Mouse (Mus musculus): Measurements from ENCODE around the gene Notch1. TPM values are rescaled to one million over a fixed set of nuclear protein-coding genes. Genes with fewer than 3 reads are reported as not detected.

Notch1 gene
- polyA plus RNA-seq, 1 experiment = 4.5 TPM

- no peaks in the 10 kb centered on the region for H3K27me3 ChIP-seq (ENCODE audit: control insufficient read depth, insufficient read depth, insufficient read length)
- peaks cover 4% of the 10 kb centered on the region for H3K79me3 ChIP-seq (ENCODE audit: low read depth)
- no peaks in the 10 kb centered on the region for H3K36me3 ChIP-seq (ENCODE audit: control insufficient read depth, insufficient read depth)
- H3ac ChIP-seq (ENCODE audit: control insufficient read depth, insufficient read length, low read depth) = no peak overlapping the region
- TF ChIP-seq MAX (IDR thresholded peaks at IDR 0.05) = no peak
- TF ChIP-seq MYOG (IDR thresholded peaks at IDR 0.05; ENCODE audit: control insufficient read depth, extremely low read depth, insufficient read length) = no peak
- TF ChIP-seq FOSL1 (IDR thresholded peaks at IDR 0.05; ENCODE audit: insufficient read depth, low read length, poor library complexity, severe bottlenecking) = no peak
- no peak for TF ChIP-seq USF1 (IDR thresholded peaks at IDR 0.05; ENCODE audit: low read depth)
- TF ChIP-seq MYOD1 (IDR thresholded peaks at IDR 0.05; ENCODE audit: control insufficient read depth, insufficient read length, low read depth) = no peak
- TF ChIP-seq CEBPB (IDR thresholded peaks at IDR 0.05; ENCODE audit: low read depth) = no peak
- TF ChIP-seq CTCF (IDR thresholded peaks at IDR 0.05; ENCODE audit: control insufficient read depth, insufficient read depth, insufficient read length) = no peak
- peaks cover 37% of the 10 kb centered on the region for H3K79me2 ChIP-seq (ENCODE audit: control insufficient read depth, insufficient read depth)
- no peak overlapping the region for H3K4me3 ChIP-seq (ENCODE audit: insufficient read depth, poor library complexity, severe bottlenecking)
These were observed 22.1 kb downstream of the Notch1 start for GRCm38 (mm10) chr2:26494396-26494795.

- Histone ChIP-seq H3K79me3 (ENCODE audit: low read depth) (peaks cover 2% of the 10 kb centered on the region), H3K27me3 (ENCODE audit: control insufficient read depth, insufficient read depth, insufficient read length) (no peaks in the 10 kb centered on the region), H3K36me3 (ENCODE audit: control insufficient read depth, insufficient read depth) (no peaks in the 10 kb centered on the region), H3K4me3 (ENCODE audit: insufficient read depth, poor library complexity, severe bottlenecking) (no peak overlapping the region), H3ac (ENCODE audit: control insufficient read depth, insufficient read length, low read depth) (no peak overlapping the region), H3K79me2 (ENCODE audit: control insufficient read depth, insufficient read depth) (peaks cover 37% of the 10 kb centered on the region)
- TF ChIP-seq MYOG (IDR thresholded peaks at IDR 0.05; ENCODE audit: control insufficient read depth, extremely low read depth, insufficient read length) = no peak
- no peak for TF ChIP-seq CEBPB (IDR thresholded peaks at IDR 0.05; ENCODE audit: low read depth)
- TF ChIP-seq USF1 (IDR thresholded peaks at IDR 0.05; ENCODE audit: low read depth) = no peak
- TF ChIP-seq MAX (IDR thresholded peaks at IDR 0.05) = no peak
- no peak for TF ChIP-seq MYOD1 (IDR thresholded peaks at IDR 0.05; ENCODE audit: control insufficient read depth, insufficient read length, low read depth)
- TF ChIP-seq FOSL1 (IDR thresholded peaks at IDR 0.05; ENCODE audit: insufficient read depth, low read length, poor library complexity, severe bottlenecking) = no peak
- no peak for TF ChIP-seq CTCF (IDR thresholded peaks at IDR 0.05; ENCODE audit: control insufficient read depth, insufficient read depth, insufficient read length)
These were observed 23.3 kb downstream of the Notch1 start for GRCm38 (mm10) chr2:26493021-26493781.

- Histone ChIP-seq H3K36me3 (ENCODE audit: control insufficient read depth, insufficient read depth) (no peaks in the 10 kb centered on the region), H3K79me2 (ENCODE audit: control insufficient read depth, insufficient read depth) (peaks cover 30% of the 10 kb centered on the region), H3K79me3 (ENCODE audit: low read depth) (no peaks in the 10 kb centered on the region), H3K4me3 (ENCODE audit: insufficient read depth, poor library complexity, severe bottlenecking) (no peak overlapping the region), H3ac (ENCODE audit: control insufficient read depth, insufficient read length, low read depth) (no peak overlapping the region), H3K27me3 (ENCODE audit: control insufficient read depth, insufficient read depth, insufficient read length) (no peaks in the 10 kb centered on the region)
- TF ChIP-seq CTCF (IDR thresholded peaks at IDR 0.05; ENCODE audit: control insufficient read depth, insufficient read depth, insufficient read length) = no peak
- TF ChIP-seq MYOG (IDR thresholded peaks at IDR 0.05; ENCODE audit: control insufficient read depth, extremely low read depth, insufficient read length) = no peak
- TF ChIP-seq MAX (IDR thresholded peaks at IDR 0.05) = no peak
- no peak for TF ChIP-seq MYOD1 (IDR thresholded peaks at IDR 0.05; ENCODE audit: control insufficient read depth, insufficient read length, low read depth)
- no peak for TF ChIP-seq FOSL1 (IDR thresholded peaks at IDR 0.05; ENCODE audit: insufficient read depth, low read length, poor library complexity, severe bottlenecking)
- no peak for TF ChIP-seq USF1 (IDR thresholded peaks at IDR 0.05; ENCODE audit: low read depth)
- TF ChIP-seq CEBPB (IDR thresholded peaks at IDR 0.05; ENCODE audit: low read depth) = no peak
These were observed 25.6 kb downstream of the Notch1 start for GRCm38 (mm10) chr2:26490760-26491301.

GRCm38 (mm10) chr2:26488535-26489135 lies 27.8 kb downstream of the Notch1 start:
- TF ChIP-seq USF1 (IDR thresholded peaks at IDR 0.05; ENCODE audit: low read depth) (no peak), CTCF (IDR thresholded peaks at IDR 0.05; ENCODE audit: control insufficient read depth, insufficient read depth, insufficient read length) (no peak), CEBPB (IDR thresholded peaks at IDR 0.05; ENCODE audit: low read depth) (no peak), MYOG (IDR thresholded peaks at IDR 0.05; ENCODE audit: control insufficient read depth, extremely low read depth, insufficient read length) (no peak), MAX (IDR thresholded peaks at IDR 0.05) (no peak), MYOD1 (IDR thresholded peaks at IDR 0.05; ENCODE audit: control insufficient read depth, insufficient read length, low read depth) (no peak), FOSL1 (IDR thresholded peaks at IDR 0.05; ENCODE audit: insufficient read depth, low read length, poor library complexity, severe bottlenecking) (no peak)
- Histone ChIP-seq H3K27me3 (ENCODE audit: control insufficient read depth, insufficient read depth, insufficient read length) (no peaks in the 10 kb centered on the region), H3K4me3 (ENCODE audit: insufficient read depth, poor library complexity, severe bottlenecking) (no peak overlapping the region), H3ac (ENCODE audit: control insufficient read depth, insufficient read length, low read depth) (no peak overlapping the region), H3K79me3 (ENCODE audit: low read depth) (no peaks in the 10 kb centered on the region), H3K79me2 (ENCODE audit: control insufficient read depth, insufficient read depth) (peaks cover 12% of the 10 kb centered on the region), H3K36me3 (ENCODE audit: control insufficient read depth, insufficient read depth) (no peaks in the 10 kb centered on the region)

- Histone ChIP-seq H3K27me3 (ENCODE audit: control insufficient read depth, insufficient read depth, insufficient read length) (no peaks in the 10 kb centered on the region), H3ac (ENCODE audit: control insufficient read depth, insufficient read length, low read depth) (no peak overlapping the region), H3K79me3 (ENCODE audit: low read depth) (no peaks in the 10 kb centered on the region), H3K4me3 (ENCODE audit: insufficient read depth, poor library complexity, severe bottlenecking) (no peak overlapping the region), H3K79me2 (ENCODE audit: control insufficient read depth, insufficient read depth) (peaks cover under 1% of the 10 kb centered on the region), H3K36me3 (ENCODE audit: control insufficient read depth, insufficient read depth) (no peaks in the 10 kb centered on the region)
- no peak for TF ChIP-seq CEBPB (IDR thresholded peaks at IDR 0.05; ENCODE audit: low read depth)
- TF ChIP-seq MYOG (IDR thresholded peaks at IDR 0.05; ENCODE audit: control insufficient read depth, extremely low read depth, insufficient read length) = no peak
- no peak for TF ChIP-seq CTCF (IDR thresholded peaks at IDR 0.05; ENCODE audit: control insufficient read depth, insufficient read depth, insufficient read length)
- no peak for TF ChIP-seq MYOD1 (IDR thresholded peaks at IDR 0.05; ENCODE audit: control insufficient read depth, insufficient read length, low read depth)
- TF ChIP-seq MAX (IDR thresholded peaks at IDR 0.05) = no peak
- TF ChIP-seq FOSL1 (IDR thresholded peaks at IDR 0.05; ENCODE audit: insufficient read depth, low read length, poor library complexity, severe bottlenecking) = no peak
- TF ChIP-seq USF1 (IDR thresholded peaks at IDR 0.05; ENCODE audit: low read depth) = no peak
These were observed 29.0 kb downstream of the Notch1 start for GRCm38 (mm10) chr2:26487322-26488021.
